Mouse (Mus musculus) limb, embryonic 14.5 days (tissue): ENCODE results near the gene Crybb2. TPM values are rescaled to one million over a fixed set of nuclear protein-coding genes. Genes with fewer than 3 reads are reported as not detected.

Experiments
- ATAC-seq: fragments of 200-750 bp; cut with Nextera tagmentation; 2 replicates; pipeline ENCODE4 v1.8.0; 2017; ENCODE audit warnings: low read depth, moderate number of reproducible peaks, moderate TSS enrichment; ENCODE audit not compliant: low FRiP score
- DNase-seq: peaks from one replicate; pipeline ENCODE4 v3.0.0-alpha.2; 2015; ENCODE audit warnings: low spot score
- H3K27ac ChIP-seq: fragments of 300-500 bp; sonication (generic); replicated peaks from 2 replicates; pipeline ENCODE4 v1.5.1; 2014; ENCODE audit warnings: low read depth, mild to moderate bottlenecking, low read length, moderate library complexity, mixed read lengths
- H3K27me3 ChIP-seq: fragments of 300-500 bp; sonication (generic); 2 replicates; pipeline ENCODE4 v1.6.1; 2014; ENCODE audit warnings: low read length, mixed read lengths; ENCODE audit not compliant: control insufficient read depth, insufficient read depth
- H3K36me3 ChIP-seq: fragments of 300-500 bp; sonication (generic); 2 replicates; pipeline ENCODE4 v1.6.1; 2014; ENCODE audit warnings: mild to moderate bottlenecking, low read length, moderate library complexity, mixed read lengths; ENCODE audit not compliant: control insufficient read depth, insufficient read depth
- H3K4me1 ChIP-seq: fragments of 300-500 bp; sonication (generic); 2 replicates; pipeline ENCODE4 v1.6.1; 2014; ENCODE audit warnings: antibody characterized with exemption, low read length, mixed read lengths; ENCODE audit not compliant: control insufficient read depth, insufficient read depth
- H3K4me2 ChIP-seq: fragments of 300-500 bp; sonication (generic); replicated peaks from 2 replicates; pipeline ENCODE4 v1.6.1; 2014; ENCODE audit warnings: low read depth, mild to moderate bottlenecking, low read length, moderate library complexity; ENCODE audit not compliant: severe bottlenecking
- H3K4me3 ChIP-seq: fragments of 300-500 bp; sonication (generic); replicated peaks from 2 replicates; pipeline ENCODE4 v1.5.1; 2014; ENCODE audit warnings: low read length
- H3K9ac ChIP-seq: fragments of 300-500 bp; sonication (generic); 2 replicates; pipeline ENCODE4 v1.6.1; 2014; ENCODE audit warnings: mild to moderate bottlenecking, low read depth, low read length, moderate library complexity; ENCODE audit not compliant: severe bottlenecking
- H3K9me3 ChIP-seq: fragments of 300-500 bp; sonication (generic); 2 replicates; pipeline ENCODE4 v1.6.1; 2016; ENCODE audit warnings: low read length; ENCODE audit not compliant: control insufficient read depth
- POLR2A ChIP-seq: fragments of 200-500 bp; IDR thresholded peaks from 2 replicates; pipeline ENCODE4 v1.8.0; 2012; ENCODE audit warnings: inconsistent platforms, mild to moderate bottlenecking, moderate library complexity, borderline replicate concordance; ENCODE audit not compliant: insufficient read depth, insufficient read length; ENCODE audit errors: extremely low read depth
- WGBS: fragments of 180-500 bp; shearing (Covaris S2); extraction: QIAGEN DNeasy Blood & Tissue Kit; methylation state at CpG from one replicate; pipeline ENCODE4 v1.1.7; 2014; 5-methylcytosine and 5-hydroxymethylcytosine counted together
- polyA plus RNA-seq, 2 experiments: library from polyadenylated mRNA; depleted of rRNA in 1 of 2; stranded (reverse) in 1 of 2; unstranded in 1 of 2; fragments of >200 nt; fragmentation: Nextera tagmentation in 1 of 2; extraction: Ambion mirVana in 1 of 2; gene quantifications; 2 replicates each; pipeline versions ENCODE4 v1.2.1 to v1.2.3; 2012 to 2014

The Crybb2 gene
- polyA plus RNA-seq, 2 experiments, result not detected

DNA sequence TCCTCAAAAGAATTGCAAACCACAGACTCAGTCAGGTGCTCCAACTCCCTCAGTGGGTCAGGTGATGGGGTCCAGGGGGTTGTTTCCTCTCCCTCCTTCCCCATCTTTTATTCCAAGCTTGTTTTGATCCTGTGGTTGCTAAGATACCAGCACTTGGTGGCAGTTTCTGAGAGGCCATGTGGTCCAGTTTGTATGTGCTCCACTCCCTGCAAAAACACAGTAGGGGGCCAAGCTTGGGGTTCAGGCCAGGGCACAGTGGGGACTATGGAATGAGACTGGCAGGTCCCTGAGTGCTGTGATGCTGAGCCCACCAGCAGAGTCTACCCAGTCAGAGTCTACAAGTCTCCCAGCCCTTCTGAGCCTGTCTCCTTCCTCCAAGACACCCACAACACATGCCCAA lies 20.0 kb downstream of the Crybb2 start:
- no peaks in the 10 kb centered on the region for H3K27me3 ChIP-seq
- H3K9ac ChIP-seq, result no peak overlapping the region
- TF ChIP-seq POLR2A, result no peak
- no peak for ATAC-seq
- no peak overlapping the region for H3K4me2 ChIP-seq
- no peaks in the 10 kb centered on the region for H3K9me3 ChIP-seq
- no peak for DNase-seq
- no peaks in the 10 kb centered on the region for H3K36me3 ChIP-seq
- H3K4me1 ChIP-seq, result no peaks in the 10 kb centered on the region
- no peak overlapping the region for H3K27ac ChIP-seq
- no peak overlapping the region for H3K4me3 ChIP-seq

DNA sequence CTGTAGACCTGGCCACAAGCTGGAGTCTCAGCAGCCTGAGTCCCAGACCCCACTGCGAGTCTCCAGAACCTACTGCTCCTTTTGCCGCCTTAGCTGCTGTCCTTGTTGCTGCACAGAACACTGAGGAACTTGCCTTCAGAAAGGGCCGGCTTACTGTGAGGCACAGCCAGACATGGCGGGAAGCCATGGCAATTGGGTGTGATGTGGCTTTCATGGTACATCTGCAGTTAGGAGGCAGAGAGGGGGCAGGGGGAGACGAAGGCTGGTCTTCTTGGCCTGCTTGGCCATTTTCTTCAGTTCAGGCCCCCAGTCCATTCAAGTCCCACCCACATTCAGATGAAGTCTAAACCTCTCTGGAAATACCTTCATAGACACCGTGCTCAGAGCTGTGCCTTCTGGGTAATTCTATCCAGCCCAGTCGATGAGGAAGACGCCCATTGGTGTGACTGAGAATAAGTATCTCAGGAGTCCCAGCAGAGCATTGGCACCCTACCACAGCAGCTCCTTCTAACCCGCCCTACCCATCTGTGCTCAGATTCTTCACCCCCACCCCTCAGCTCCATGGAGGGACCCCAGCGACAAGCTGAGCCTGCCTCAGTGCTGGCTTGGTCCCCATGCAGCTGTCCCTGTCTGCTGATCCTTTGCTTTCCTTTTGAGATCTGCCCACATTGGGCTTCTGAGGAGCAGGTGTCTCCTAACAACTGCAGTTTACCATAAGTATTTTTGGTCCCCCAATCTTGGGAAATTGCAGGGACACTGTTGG lies 24.2 kb downstream of the Crybb2 start:
- ATAC-seq, result peak; percentile 62

DNA sequence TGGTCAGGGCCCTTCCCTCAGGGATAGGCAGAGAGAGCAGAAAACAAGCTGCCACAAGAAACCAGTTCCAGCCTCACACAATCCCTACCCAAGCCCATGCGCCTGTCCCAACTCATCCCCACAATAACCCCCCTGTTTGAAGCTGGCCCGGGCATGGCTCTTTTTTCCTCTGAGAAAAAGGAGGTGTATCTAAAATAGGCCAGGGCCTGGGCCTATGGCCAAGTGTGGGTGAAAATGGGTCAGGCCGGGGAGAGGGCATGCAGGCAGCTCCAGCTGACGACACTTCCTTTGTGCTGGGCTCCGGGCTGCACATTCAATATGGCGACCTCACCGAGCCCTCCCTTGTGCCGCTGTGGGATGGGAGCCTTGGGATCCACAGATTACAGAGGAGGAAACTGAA lies 26.4 kb downstream of the Crybb2 start:
- H3K4me1 ChIP-seq, result no peaks in the 10 kb centered on the region; the same call in 1 of the 2 replicates
- no peak overlapping the region for H3K4me2 ChIP-seq
- no peaks in the 10 kb centered on the region for H3K9me3 ChIP-seq
- no peaks in the 10 kb centered on the region for H3K36me3 ChIP-seq
- no peaks in the 10 kb centered on the region for H3K27me3 ChIP-seq
- ATAC-seq, result no peak
- no peak for DNase-seq
- H3K9ac ChIP-seq, result no peak overlapping the region
- no peak overlapping the region for H3K4me3 ChIP-seq
- H3K27ac ChIP-seq, result no peak overlapping the region
- WGBS, result 83% methylated on average over 8 of the region's 8 CpGs
- no peak for TF ChIP-seq POLR2A

More for the DNA sequence above, 24.2 kb downstream of the Crybb2 start:
- no peak for DNase-seq
- H3K4me2 ChIP-seq, result no peak overlapping the region
- H3K9ac ChIP-seq, result no peak overlapping the region
- H3K36me3 ChIP-seq, result no peaks in the 10 kb centered on the region
- TF ChIP-seq POLR2A, result no peak
- H3K27ac ChIP-seq, result no peak overlapping the region
- no peaks in the 10 kb centered on the region for H3K9me3 ChIP-seq
- no peak overlapping the region for H3K4me3 ChIP-seq
- no peaks in the 10 kb centered on the region for H3K27me3 ChIP-seq
- no peaks in the 10 kb centered on the region; the same call in 1 of the 2 replicates for H3K4me1 ChIP-seq
- WGBS, result 83% methylated on average over 10 of the region's 10 CpGs

DNA sequence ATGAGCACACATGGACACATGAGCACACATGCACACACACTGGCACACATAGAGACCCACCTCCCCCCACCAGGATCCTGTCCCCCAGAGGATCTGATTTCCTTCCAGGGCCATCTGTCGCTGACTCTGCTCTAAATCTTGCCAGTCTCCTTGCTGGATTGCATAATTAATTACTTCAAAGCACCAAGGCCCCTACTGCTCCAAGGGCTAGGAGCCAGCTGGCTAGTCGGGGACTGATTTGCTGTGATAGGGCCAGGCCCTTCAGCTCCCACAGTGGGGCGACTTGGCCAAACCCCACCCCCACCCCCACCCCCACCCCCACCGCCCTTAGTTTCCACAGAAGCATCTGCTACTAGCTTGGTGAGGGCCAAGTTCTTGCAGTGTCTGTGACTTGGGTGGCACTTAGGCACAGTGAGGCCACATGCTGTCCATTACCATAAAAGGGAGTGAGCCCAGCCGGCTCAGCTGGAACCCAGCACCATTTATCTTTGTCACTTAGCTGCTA lies 28.3 kb downstream of the Crybb2 start:
- H3K9ac ChIP-seq, result no peak overlapping the region
- 3% methylated on average over 5 of the region's 5 CpGs for WGBS
- no peak overlapping the region for H3K4me2 ChIP-seq
- H3K27me3 ChIP-seq, result no peaks in the 10 kb centered on the region
- H3K4me1 ChIP-seq, result no peaks in the 10 kb centered on the region; the same call in 1 of the 2 replicates
- TF ChIP-seq POLR2A, result no peak
- DNase-seq, result peak; percentile 37
- no peak overlapping the region for H3K4me3 ChIP-seq
- H3K9me3 ChIP-seq, result no peaks in the 10 kb centered on the region
- no peak overlapping the region for H3K27ac ChIP-seq
- H3K36me3 ChIP-seq, result no peaks in the 10 kb centered on the region
- peak; percentile 44; the same call in 1 of the 2 replicates for ATAC-seq

DNA sequence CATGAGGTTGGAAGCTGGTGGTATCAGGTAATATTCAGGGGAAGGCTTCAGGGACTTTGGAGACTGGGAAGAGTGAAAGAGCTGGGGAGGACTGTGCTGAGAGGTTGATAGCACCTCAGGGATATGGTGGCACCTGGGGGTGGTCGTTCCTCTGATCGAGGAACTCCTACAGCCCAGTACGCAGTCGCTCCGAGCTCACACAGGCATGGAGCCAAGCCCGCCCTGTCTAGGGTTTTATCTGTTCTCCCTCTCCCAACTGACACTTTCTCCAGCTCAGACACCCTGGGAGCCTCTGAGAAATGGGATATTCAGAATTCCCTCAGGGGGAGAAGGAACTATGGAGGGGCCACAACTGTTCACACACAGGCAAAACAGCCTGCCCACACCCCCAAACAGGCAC lies 29.1 kb downstream of the Crybb2 start:
- WGBS, result 66% methylated on average over 6 of the region's 6 CpGs
- DNase-seq, result no peak
- no peak overlapping the region for H3K27ac ChIP-seq
- ATAC-seq, result no peak
- H3K4me2 ChIP-seq, result no peak overlapping the region
- no peak overlapping the region for H3K9ac ChIP-seq
- H3K4me3 ChIP-seq, result no peak overlapping the region
- no peak for TF ChIP-seq POLR2A
- H3K27me3 ChIP-seq, result no peaks in the 10 kb centered on the region
- H3K4me1 ChIP-seq, result no peaks in the 10 kb centered on the region; the same call in 1 of the 2 replicates
- H3K36me3 ChIP-seq, result no peaks in the 10 kb centered on the region
- no peaks in the 10 kb centered on the region for H3K9me3 ChIP-seq
